8 mouse cellular contexts compared by ENCODE assay signal in the genomic region with DNA sequence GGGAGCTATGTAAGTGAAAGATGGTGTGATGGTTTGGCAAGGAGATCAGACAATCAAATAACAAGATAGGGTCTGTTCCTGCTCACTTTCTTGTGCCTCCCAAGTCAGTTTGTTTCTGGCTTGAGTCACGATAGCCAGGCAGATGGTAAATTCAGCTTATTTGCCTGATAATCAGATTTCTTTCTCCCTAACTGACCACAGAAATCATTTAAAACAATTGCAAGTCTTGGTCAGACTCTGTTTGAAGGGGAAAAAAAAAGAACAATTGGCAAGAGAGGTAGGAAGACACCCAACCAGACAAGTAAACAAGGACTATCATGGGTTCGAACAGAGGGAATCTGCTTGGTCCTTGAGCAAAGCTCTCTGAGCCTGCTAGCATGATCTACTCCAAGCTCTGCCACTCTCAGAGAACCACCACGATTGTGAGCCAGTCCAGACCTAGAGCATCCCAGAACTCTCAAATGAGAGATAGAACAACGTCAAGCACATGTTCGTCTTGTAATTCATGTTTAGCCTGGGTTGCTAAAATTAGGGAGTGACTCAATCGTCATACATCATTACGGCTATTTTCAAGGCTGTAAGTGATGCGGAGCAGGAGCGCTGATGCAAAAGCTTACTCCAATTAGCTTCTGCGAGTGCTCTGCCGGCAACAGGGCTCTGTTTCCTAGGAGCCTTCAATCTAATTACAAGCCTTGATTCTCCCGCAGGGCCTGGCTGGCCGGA.
DNase-seq lines count a peak whose midpoint lies in the region; ATAC-seq lines count a peak whose summit lies in the region.
"Had no signal": no experiment of that assay in that cellular context is flagged by ENCODE, and none has a peak within 500 bp of the region (broad histone marks: within the 10 kb centered on the region; RNA-seq: fewer than 3 reads in every experiment).

No protein-coding gene starts in this region.

- ATAC-seq in midbrain, embryonic 16.5 days, result peak; percentile 58; the same call in 1 of the 2 replicates

- H3K4me2 ChIP-seq in midbrain, embryonic 16.5 days (ENCODE audit: low read length), result no peak overlapping the region

- DNase-seq in adrenal gland, postnatal 25 days, result peak; percentile 16
- DNase-seq in cerebellum, adult 8-10 months, result peak; percentile 28
- DNase-seq in hindbrain, embryonic 10.5 days (ENCODE audit: low spot score), result no peak
- DNase-seq in ovary, postnatal 14 days (ENCODE audit: low spot score), result no peak
- no peak for DNase-seq in thymus, postnatal 4 days
- no peak for DNase-seq in lung, adult 18-20 months

- H3K9me3 ChIP-seq in hindbrain, embryonic 10.5 days, result no peaks in the 10 kb centered on the region
- H3K9me3 ChIP-seq in midbrain, embryonic 16.5 days (replicated peaks; ENCODE audit: control insufficient read depth, low read length, poor library complexity, severe bottlenecking), result no peaks in the 10 kb centered on the region

- H3K36me3 ChIP-seq in hindbrain, embryonic 10.5 days, result no peaks in the 10 kb centered on the region
- H3K36me3 ChIP-seq in midbrain, embryonic 16.5 days (ENCODE audit: control insufficient read depth, insufficient read depth, low read length), result no peaks in the 10 kb centered on the region

- WGBS in hindbrain, embryonic 10.5 days, result 74% methylated on average over 13 of the region's 13 CpGs
- 44% methylated on average over 13 of the region's 13 CpGs for WGBS in midbrain, embryonic 16.5 days

- peak overlapping the region; percentile 59 for H3K27ac ChIP-seq in hindbrain, embryonic 10.5 days
- no peak overlapping the region for H3K27ac ChIP-seq in midbrain, embryonic 16.5 days (ENCODE audit: low read length)
- H3K27ac ChIP-seq: layer of hippocampus, adult 2 months had no signal

- H3K9ac ChIP-seq in midbrain, embryonic 16.5 days (ENCODE audit: low read depth, low read length), result no peak overlapping the region

- no peaks in the 10 kb centered on the region for H3K27me3 ChIP-seq in hindbrain, embryonic 10.5 days (ENCODE audit: insufficient read depth, poor library complexity, severe bottlenecking)
- H3K27me3 ChIP-seq in midbrain, embryonic 16.5 days (ENCODE audit: control insufficient read depth, insufficient read depth, low read depth, low read length), result no peaks in the 10 kb centered on the region

- H3K4me3 ChIP-seq in hindbrain, embryonic 10.5 days, result no peak overlapping the region
- no peak overlapping the region for H3K4me3 ChIP-seq in midbrain, embryonic 16.5 days (ENCODE audit: low read depth, low read length)
- H3K4me3 ChIP-seq: layer of hippocampus, adult 2 months had no signal

- H3K4me1 ChIP-seq in hindbrain, embryonic 10.5 days (replicated peaks), result 0 out of 2 replicates have a peak, but pooled peaks cover 5% of the 10 kb centered on the region
- H3K4me1 ChIP-seq in midbrain, embryonic 16.5 days (ENCODE audit: control insufficient read depth, insufficient read depth, low read length), result peaks cover 2% of the 10 kb centered on the region; the same call in 1 of the 2 replicates

Comparison
In these comparisons a context has a peak if more than half of its experiments do, and no peak if none do; other contexts are left out.
1. DNase-seq: peak in adrenal gland, postnatal 25 days (single experiment) and cerebellum, adult 8-10 months (single experiment); none in hindbrain, embryonic 10.5 days (single experiment), ovary, postnatal 14 days (single experiment), thymus, postnatal 4 days (single experiment) and lung, adult 18-20 months (0 of 2).